Mouse (Mus musculus) neutrophil, adult 83 days (primary cell): ENCODE data around the gene Olfr745. TPM values are rescaled to one million over a fixed set of nuclear protein-coding genes. Genes with fewer than 3 reads are reported as not detected.

Source experiments
- total RNA-seq, 2 experiments: library from RNA; stranded (reverse); gene quantifications; one replicate each; pipeline ENCODE4 v1.2.4; 2023

The Olfr745 gene
- not detected for total RNA-seq

GRCm38 (mm10) chr14:50639088-50639487 is at the start of gene Olfr745:
TSS of gene Olfr745 (plus strand) at chr14:50639388.

DNA sequence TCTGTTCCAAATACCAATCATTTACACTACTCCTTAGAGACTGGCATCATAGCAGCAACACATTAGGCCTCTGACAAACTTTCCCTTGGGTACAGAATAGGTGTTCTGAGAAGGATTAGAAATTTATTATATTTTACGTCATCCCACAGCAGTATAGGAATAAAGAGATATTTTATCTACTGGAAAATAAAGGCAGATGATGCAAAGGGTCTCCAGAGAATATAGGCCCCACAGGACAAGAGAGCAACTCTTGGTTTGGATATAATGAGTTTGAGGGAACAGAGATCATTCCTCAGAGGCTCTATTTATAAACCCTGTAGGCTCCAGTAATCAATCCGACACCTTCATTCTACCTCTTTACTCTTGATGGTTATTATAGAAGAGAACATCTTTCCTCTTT is 24.6 kb upstream of the Olfr745 start, which contains the start of gene Olfr744:
TSS of gene Olfr744 (plus strand) at position 301 of the 400 bp plus-strand sequence.

DNA sequence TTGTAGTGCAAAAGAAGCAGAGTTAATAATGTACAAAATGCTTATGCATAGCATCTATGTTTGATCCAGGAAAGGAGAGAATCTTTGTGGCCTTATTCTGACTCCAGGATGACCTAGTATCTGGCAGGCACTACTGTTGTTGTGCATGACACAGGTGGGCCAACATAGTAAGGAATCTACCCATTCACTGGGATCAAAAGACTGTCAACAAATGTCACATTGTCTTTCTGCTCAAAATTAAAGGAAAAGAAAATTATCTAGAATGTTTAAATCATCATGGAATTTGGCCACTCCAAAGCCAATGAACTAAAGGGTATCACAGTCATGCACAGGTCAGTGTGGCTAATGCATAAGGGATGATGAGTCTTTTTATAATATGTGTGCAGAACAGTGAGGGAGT is 7.6 kb downstream of the Olfr745 start, which contains the start of gene Olfr746:
TSS of gene Olfr746 (plus strand) at position 301 of the 400 bp plus-strand sequence.

DNA sequence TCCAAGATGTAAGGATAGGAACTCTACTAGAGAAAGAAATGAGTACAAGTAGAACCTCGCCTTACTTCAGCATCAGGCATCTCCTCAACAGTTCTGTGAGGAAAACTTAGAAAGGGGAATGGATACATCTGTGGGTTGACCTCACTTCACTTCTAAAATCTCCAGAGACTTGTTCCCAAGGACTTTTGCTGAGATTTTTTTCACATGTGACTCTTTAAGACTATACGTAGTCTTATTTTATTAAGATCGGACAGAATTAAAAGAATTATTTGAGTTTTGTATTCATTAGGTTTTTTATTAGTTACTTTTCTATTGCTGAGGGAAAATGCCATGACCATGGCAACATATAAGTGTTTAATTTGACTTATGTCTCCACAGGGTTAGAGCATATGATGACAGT is 53.9 kb downstream of the Olfr745 start, which contains the start of gene Olfr747:
TSS of gene Olfr747 (minus strand) at position 101 of the 400 bp plus-strand sequence.

Other genes with a start within 250 kb of the Olfr745 start
- gene Olfr738, start 231.8 kb upstream of the Olfr745 start, total RNA-seq: not detected
- gene Olfr739, start 220.8 kb upstream of the Olfr745 start, total RNA-seq: not detected
- gene Olfr740, start 193.8 kb upstream of the Olfr745 start, total RNA-seq: not detected
- not detected for gene Olfr741, start 166.7 kb upstream of the Olfr745 start, total RNA-seq
- gene Olfr742, start 135.8 kb upstream of the Olfr745 start, total RNA-seq: not detected
- not detected for gene Olfr743, start 117.5 kb upstream of the Olfr745 start, total RNA-seq
- gene Olfr744, start 24.5 kb upstream of the Olfr745 start, total RNA-seq: not detected
- not detected for gene Olfr746, start 7.7 kb downstream of the Olfr745 start, total RNA-seq
- not detected for gene Olfr747, start 53.8 kb downstream of the Olfr745 start, total RNA-seq
- not detected for gene Olfr748, start 68.0 kb downstream of the Olfr745 start, total RNA-seq
- not detected for gene Olfr749, start 105.7 kb downstream of the Olfr745 start, total RNA-seq
- 10 to 100 TPM; 27.2 to 32.8 TPM for gene Ttc5, start 146.1 kb downstream of the Olfr745 start, total RNA-seq
- under 1 TPM in 1 of 2 experiments, not detected in 1; 0.26 TPM for gene Ccnb1ip1, start 168.3 kb downstream of the Olfr745 start, total RNA-seq
- gene Parp2, start 168.5 kb downstream of the Olfr745 start, total RNA-seq: 10 to 100 TPM; 24.4 to 28.5 TPM
- gene Tep1, start 231.2 kb downstream of the Olfr745 start, total RNA-seq: 10 to 100 TPM; 49.5 to 58.5 TPM